Mouse (Mus musculus): ENCODE data around the gene Dscaml1. TPM values are rescaled to one million over a fixed set of nuclear protein-coding genes. Genes with fewer than 3 reads are reported as not detected.

Dscaml1 gene
- polyA plus RNA-seq, 1 experiment from 2014 or later, result 7.0 TPM

DNA sequence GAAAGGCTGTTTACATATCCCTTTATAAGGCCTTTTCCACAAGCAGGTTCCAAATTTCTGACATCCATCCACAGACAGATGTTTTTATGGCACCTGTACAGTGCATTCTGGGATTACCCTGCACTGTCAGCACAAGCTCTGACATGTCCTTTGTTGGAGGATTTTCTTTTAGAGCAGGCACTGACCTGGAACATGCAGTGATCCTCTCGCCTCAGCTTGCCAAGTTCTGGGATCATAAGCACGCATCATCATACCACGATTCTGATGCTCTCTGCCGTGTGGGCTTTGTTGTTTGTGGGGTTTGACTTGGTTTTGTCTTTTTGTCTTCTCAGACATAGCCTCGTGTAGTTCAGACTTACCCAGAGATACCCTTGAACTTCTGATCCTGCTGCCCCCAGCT lies 236.0 kb downstream of the Dscaml1 start:
- Histone ChIP-seq H3K36me3 (replicated peaks) (no peaks in the 10 kb centered on the region), H3K4me1 (peaks cover 64% of the 10 kb centered on the region), H3K4me2 (no peak overlapping the region), H3K4me3 (replicated peaks) (no peak overlapping the region), H3K9me3 (no peaks in the 10 kb centered on the region), H3K27ac (peak overlapping the region; percentile 98), H3K27me3 (no peaks in the 10 kb centered on the region), H3K9ac (peak overlapping the region; percentile 3; the same call in 1 of the 2 replicates)
- WGBS, result 66% methylated on average over 5 of the region's 5 CpGs
- no peak for ATAC-seq (ENCODE audit: low FRiP score)

DNA sequence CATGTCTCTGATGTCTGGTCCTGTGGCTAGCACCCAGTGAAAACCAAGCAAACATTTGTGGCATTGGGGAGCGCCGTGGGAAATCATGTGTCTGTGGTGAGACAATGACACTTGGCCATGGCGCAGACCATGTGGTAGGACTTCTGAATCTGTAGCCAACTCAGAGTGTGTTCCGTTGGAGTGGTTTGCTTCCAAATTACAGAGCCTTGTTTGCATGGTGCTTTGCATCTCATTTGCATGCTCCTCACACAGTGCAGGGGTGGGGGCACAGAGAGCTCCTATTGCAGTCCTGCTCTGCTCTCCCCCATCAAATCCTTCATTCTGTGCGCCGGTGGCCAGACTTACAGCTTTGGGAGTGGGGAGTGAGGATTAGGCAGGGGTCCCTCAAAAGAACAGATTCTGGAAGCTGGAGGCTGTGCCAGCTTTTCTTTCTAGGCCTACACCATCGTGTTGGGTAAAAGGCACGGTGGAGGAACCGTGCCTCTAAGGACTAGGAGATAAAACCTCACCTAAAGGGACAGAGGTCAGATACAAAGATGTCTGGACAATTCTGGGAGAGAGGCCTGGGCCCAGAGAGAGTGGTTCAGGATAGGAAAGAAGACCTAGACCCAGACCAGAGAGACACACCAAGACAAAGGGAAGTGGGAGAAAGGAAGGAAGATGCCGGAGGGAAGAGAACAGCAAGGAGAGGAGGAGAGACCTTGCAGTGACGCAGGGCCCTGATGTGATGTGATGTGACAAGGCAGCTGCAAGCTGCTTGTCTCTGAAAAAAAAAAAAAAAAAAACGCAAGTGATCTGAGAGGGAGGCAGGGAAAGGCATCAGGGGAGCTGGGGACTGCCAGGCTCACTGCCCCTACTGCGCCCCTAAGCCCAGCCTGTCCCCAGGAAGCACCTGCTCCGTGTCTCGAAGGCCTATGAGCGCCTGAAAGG lies 237.2 kb downstream of the Dscaml1 start:
- Histone ChIP-seq H3K36me3 (replicated peaks) (no peaks in the 10 kb centered on the region), H3K27ac (peak overlapping the region; percentile 98), H3K9ac (peak overlapping the region; percentile 27; the same call in 1 of the 2 replicates), H3K4me2 (no peak overlapping the region), H3K4me1 (peaks cover 52% of the 10 kb centered on the region), H3K9me3 (no peaks in the 10 kb centered on the region), H3K4me3 (replicated peaks) (no peak overlapping the region), H3K27me3 (no peaks in the 10 kb centered on the region)
- 34% methylated on average over 15 of the region's 16 CpGs for WGBS
- ATAC-seq (ENCODE audit: low FRiP score), result peak; percentile 84

DNA sequence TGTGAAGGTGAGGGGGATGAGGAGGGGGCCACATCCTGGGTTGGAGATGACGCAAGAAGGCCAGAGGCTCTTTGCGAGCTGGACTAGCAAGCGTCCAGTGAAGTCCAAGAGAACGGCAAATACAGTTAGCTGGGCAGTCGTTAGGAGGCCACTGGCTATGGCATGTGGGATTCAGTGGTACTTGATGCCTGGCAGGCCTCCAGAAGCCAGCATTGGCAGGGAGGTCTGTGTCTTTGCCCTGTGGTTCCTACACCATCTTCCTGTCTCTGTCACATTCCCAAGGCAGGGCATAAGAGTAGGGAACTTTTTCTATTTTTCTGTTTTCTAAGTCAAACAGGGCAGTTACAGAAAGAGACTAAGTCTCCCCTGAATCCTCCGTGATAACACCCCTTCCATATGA lies 237.9 kb downstream of the Dscaml1 start:
- no peak for ATAC-seq (ENCODE audit: low FRiP score)
- Histone ChIP-seq H3K27me3 (no peaks in the 10 kb centered on the region), H3K4me2 (no peak overlapping the region), H3K9ac (peak overlapping the region; percentile 27; the same call in 1 of the 2 replicates), H3K4me3 (replicated peaks) (no peak overlapping the region), H3K9me3 (no peaks in the 10 kb centered on the region), H3K4me1 (peaks cover 51% of the 10 kb centered on the region), H3K27ac (peak overlapping the region; percentile 98), H3K36me3 (replicated peaks) (no peaks in the 10 kb centered on the region)
- 59% methylated on average over 6 of the region's 6 CpGs for WGBS

DNA sequence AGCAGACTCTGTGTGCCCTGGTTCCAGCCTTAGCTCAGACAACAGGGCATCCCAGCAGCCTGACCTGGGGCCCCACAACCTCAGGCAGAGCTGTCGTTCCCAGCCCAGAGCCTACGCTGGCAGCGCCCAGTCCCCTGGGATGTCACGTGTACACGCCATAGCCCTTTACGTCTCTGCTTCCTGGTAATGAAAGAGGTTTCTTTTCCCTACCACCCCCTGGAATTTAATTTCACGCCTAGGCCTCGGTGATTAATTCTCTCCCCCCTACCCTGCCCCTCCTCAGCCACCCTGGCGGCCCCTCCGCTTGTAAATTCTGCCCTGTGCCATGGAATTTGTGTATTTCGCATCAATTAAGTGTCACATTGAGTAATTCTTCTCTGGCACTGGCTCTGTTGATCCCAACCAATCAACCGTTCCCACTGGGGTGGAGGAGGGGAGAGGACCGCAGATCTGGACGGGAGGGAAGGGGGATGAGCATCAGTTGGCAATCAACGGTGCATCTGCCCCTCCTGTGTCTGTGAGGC lies 238.5 kb downstream of the Dscaml1 start:
- Histone ChIP-seq H3K4me1 (peaks cover 51% of the 10 kb centered on the region), H3K4me3 (replicated peaks) (no peak overlapping the region), H3K4me2 (peak overlapping the region; percentile 26), H3K36me3 (replicated peaks) (no peaks in the 10 kb centered on the region), H3K9me3 (no peaks in the 10 kb centered on the region), H3K27me3 (no peaks in the 10 kb centered on the region), H3K27ac (peak overlapping the region; percentile 98), H3K9ac (peak overlapping the region; percentile 27; the same call in 1 of the 2 replicates)
- 14% methylated on average over 15 of the region's 15 CpGs for WGBS
- ATAC-seq (ENCODE audit: low FRiP score), result peak; percentile 73

DNA sequence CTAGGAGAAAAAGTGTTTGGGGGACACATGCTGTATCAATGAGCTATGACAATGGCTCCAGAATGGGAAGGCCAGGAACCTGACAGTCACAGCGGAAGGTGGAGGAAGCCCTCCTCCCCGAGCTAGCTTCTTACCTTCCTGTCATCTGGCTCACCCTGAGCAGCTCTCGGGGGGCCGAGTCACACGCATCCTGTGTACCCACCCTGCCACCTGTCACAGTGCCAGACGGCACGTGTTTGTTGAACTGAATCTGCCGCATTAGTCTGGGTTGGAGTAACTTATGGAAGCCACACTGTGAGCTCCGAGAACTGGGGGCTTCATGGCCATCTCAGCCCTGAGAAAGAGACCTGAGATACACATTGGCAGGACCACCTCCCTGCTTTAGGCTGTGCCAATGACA lies 249.5 kb downstream of the Dscaml1 start:
- Histone ChIP-seq H3K9ac (no peak overlapping the region), H3K4me1 (peaks cover 55% of the 10 kb centered on the region), H3K27ac (peak overlapping the region; percentile 93), H3K4me2 (peak overlapping the region; percentile 30; the same call in 1 of the 2 replicates), H3K4me3 (replicated peaks) (no peak overlapping the region), H3K9me3 (no peaks in the 10 kb centered on the region), H3K27me3 (no peaks in the 10 kb centered on the region), H3K36me3 (replicated peaks) (no peaks in the 10 kb centered on the region)
- no peak for ATAC-seq (ENCODE audit: low FRiP score)
- WGBS, result 82% methylated on average over 9 of the region's 9 CpGs

DNA sequence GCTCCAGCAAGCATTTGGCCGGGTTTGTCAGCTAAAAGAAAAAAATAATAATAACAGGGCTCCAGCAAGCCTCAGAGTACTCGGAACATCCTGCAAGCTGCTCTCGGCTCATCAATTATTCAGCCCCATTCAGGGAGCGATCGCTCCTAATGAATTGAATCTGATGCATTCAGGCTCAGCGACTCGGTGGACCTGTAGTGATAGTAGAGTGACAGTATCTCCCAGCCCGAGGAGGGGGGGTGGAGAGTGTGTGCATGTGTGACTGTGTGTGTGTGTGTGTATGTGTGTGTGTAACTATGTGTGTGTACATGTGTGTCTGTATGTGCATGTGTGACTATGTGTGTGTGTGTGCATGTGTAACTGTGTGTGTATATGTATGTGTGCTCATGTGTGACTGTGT lies 250.2 kb downstream of the Dscaml1 start:
- peak overlapping the region; percentile 30 for H3K4me2 ChIP-seq
- H3K27ac ChIP-seq, result peak overlapping the region; percentile 93
- peak overlapping the region; percentile 36; the same call in 1 of the 2 replicates for H3K9ac ChIP-seq
- H3K27me3 ChIP-seq, result no peaks in the 10 kb centered on the region
- peaks cover 52% of the 10 kb centered on the region for H3K4me1 ChIP-seq
- H3K36me3 ChIP-seq (replicated peaks), result no peaks in the 10 kb centered on the region
- ATAC-seq (ENCODE audit: low FRiP score), result peak; percentile 82
- H3K4me3 ChIP-seq (replicated peaks), result no peak overlapping the region
- WGBS, result 16% methylated on average over 8 of the region's 8 CpGs
- H3K9me3 ChIP-seq, result no peaks in the 10 kb centered on the region

DNA sequence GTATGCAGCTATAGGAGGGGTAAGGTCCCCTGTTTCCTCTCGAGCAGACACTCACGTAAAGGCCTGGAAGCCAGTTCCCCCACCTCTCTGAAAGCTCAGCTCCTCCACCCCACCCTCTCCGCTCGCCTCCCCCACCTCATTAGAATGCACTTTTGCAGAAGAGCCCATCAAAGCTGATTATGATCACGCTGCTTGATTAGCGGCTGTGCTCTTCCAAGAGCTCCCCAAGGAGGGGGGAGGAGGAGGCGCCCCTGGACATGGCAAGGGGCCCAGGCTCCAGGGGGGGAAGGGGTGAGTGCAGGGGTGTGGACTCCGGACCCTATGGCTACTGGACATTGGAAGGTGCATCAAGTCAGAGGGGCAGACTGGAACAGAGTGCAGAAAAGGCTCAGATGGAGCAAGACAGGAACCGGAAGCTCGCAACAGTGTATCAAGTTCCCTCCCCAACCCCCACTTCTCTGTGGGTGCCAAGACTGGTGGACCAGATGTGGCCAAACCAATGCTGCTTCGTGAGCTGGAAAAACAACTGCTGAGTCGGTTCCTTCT lies 250.9 kb downstream of the Dscaml1 start:
- Histone ChIP-seq H3K4me3 (replicated peaks) (no peak overlapping the region), H3K4me1 (peaks cover 51% of the 10 kb centered on the region), H3K27me3 (no peaks in the 10 kb centered on the region), H3K4me2 (peak overlapping the region; percentile 30), H3K27ac (peak overlapping the region; percentile 93), H3K36me3 (replicated peaks) (no peaks in the 10 kb centered on the region), H3K9ac (peak overlapping the region; percentile 36; the same call in 1 of the 2 replicates), H3K9me3 (no peaks in the 10 kb centered on the region)
- peak; percentile 60 for ATAC-seq (ENCODE audit: low FRiP score)
- WGBS, result 18% methylated on average over 12 of the region's 12 CpGs

DNA sequence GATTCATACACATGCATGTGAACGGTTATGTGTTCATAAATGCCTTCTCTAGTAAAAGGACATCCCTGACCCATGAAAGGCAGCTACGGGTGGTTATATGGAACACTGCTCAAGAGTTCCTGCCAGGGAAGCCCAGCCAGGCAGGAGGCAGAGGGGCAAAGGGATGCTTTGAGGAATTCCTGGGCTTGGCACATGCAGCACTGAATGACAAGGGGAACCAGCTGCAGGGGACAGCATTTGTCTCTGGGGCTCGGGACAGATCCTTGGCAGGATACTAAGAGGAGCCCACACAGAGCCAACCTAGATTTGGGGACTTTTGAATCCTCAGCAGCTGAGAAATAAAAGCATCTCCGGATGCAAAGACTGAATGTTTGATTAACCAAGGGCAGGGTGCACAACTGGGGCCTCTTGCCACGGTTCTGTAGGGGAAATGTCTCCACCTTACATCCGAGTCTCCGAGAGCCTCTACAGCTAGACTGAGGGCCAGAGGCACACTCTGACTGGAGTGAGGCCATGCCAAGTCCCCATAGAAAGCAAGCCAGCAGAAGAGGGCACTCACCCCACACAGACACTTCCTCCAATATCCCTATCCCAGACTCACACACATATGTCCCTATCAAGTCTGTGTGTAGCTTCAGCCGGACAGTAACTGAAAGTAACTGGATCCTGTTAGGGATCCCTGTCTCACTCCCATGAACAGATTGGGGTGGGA lies 251.7 kb downstream of the Dscaml1 start:
- no peak for ATAC-seq (ENCODE audit: low FRiP score)
- Histone ChIP-seq H3K4me1 (peaks cover 48% of the 10 kb centered on the region), H3K27me3 (no peaks in the 10 kb centered on the region), H3K4me2 (no peak overlapping the region; the same call in 1 of the 2 replicates), H3K9ac (peak overlapping the region; percentile 29; the same call in 1 of the 2 replicates), H3K4me3 (replicated peaks) (no peak overlapping the region), H3K36me3 (replicated peaks) (no peaks in the 10 kb centered on the region), H3K9me3 (no peaks in the 10 kb centered on the region), H3K27ac (peak overlapping the region; percentile 93)
- 68% methylated on average over 8 of the region's 8 CpGs for WGBS

DNA sequence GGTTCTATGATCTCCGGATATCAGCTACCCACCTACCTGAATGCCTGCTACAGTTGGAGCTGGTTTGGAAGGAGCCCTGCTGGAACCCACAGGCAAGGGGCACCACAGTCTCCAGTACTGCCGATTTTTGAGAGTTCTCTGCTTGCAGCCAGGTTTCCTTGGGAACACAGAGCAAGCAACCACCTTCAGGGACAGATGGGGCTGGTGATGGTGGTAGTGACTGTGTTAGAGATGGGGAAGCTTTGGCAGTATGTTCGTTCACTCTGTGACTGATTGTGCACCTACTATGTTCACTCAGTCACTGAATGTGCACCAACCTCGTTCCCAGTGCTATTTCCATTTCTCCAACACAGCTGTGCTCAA lies 252.2 kb downstream of the Dscaml1 start:
- 80% methylated on average over 4 of the region's 4 CpGs for WGBS
- no peaks in the 10 kb centered on the region for H3K9me3 ChIP-seq
- peaks cover 48% of the 10 kb centered on the region for H3K4me1 ChIP-seq
- H3K4me2 ChIP-seq, result no peak overlapping the region; the same call in 1 of the 2 replicates
- no peak for ATAC-seq (ENCODE audit: low FRiP score)
- no peaks in the 10 kb centered on the region for H3K36me3 ChIP-seq (replicated peaks)
- no peaks in the 10 kb centered on the region for H3K27me3 ChIP-seq
- peak overlapping the region; percentile 93 for H3K27ac ChIP-seq
- H3K4me3 ChIP-seq (replicated peaks), result no peak overlapping the region
- H3K9ac ChIP-seq, result no peak overlapping the region

DNA sequence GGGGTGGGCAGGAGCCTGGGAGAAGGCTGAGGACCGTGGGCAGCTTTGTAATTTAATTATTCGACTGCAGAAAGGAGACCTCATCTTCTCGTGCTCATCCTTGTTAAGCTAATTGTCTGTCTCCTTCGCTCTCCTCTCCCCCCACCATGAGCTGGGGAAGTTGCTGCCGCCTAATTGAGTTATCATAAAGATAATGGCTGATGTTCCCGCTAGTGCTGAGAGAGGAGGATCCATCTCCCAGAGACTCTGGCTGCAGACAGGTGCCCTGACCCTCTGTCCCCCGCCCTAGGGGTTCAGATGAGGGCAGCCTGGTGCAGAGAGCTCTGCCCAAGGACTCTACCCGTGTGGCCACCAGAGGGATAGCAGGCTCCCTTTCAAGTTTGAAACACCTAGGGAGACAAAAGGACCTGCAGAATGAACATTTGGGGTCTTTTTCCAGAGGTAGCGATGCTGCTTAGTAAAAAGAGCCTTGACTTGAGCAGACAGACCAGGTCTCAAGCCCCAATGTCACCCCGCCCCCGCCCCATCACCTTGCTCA lies 256.1 kb downstream of the Dscaml1 start:
- Histone ChIP-seq H3K4me1 (peaks cover 22% of the 10 kb centered on the region), H3K9me3 (no peaks in the 10 kb centered on the region), H3K27ac (peak overlapping the region; percentile 46; the same call in 1 of the 2 replicates), H3K4me2 (no peak overlapping the region), H3K4me3 (replicated peaks) (no peak overlapping the region), H3K9ac (no peak overlapping the region), H3K36me3 (replicated peaks) (no peaks in the 10 kb centered on the region), H3K27me3 (no peaks in the 10 kb centered on the region)
- no peak for ATAC-seq (ENCODE audit: low FRiP score)
- WGBS, result 51% methylated on average over 11 of the region's 11 CpGs

DNA sequence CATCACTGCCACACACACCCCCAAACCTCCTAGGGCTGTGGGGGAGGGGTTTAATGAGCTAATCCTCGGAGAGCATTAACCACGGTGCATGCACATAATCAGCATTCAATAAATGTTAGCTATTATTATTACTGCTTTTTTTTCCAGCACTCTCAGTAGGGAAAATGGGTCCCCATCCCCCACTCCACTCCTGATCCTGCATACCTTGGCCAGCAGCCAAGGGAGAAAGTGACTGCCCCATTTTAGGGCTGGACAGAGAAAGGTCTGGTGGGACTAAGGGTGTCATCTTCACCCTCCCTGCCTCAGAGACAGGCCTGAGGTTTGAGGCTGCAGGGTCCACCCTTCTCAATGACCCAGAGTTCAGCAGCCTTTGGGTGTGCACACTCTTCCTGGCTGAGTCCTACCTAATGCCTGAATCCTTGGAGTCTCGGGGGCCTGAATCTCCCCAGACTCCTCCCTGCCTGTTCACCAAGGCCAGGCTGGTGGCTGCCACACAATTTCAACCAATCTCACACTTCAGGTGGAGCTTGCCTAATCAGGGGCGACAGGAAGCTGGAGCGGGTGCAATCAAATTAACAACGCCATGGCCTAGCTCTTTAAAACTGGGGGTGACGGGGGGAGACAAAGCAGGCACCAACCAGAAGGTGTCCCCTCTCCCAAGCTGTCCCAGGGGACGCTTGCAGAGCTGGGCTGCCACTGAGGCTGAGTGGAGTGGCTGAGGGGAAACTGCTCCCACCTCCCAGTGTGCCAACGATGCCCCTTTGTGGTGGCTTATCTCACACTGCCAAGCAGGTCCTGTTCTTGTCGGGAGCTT lies 267.2 kb downstream of the Dscaml1 start:
- Histone ChIP-seq H3K4me1 (peaks cover 64% of the 10 kb centered on the region), H3K9me3 (no peaks in the 10 kb centered on the region), H3K27me3 (no peaks in the 10 kb centered on the region), H3K9ac (peak overlapping the region; percentile 25; the same call in 1 of the 2 replicates), H3K4me3 (replicated peaks) (no peak overlapping the region), H3K36me3 (replicated peaks) (no peaks in the 10 kb centered on the region), H3K27ac (peak overlapping the region; percentile 90), H3K4me2 (no peak overlapping the region)
- peak; percentile 71 for ATAC-seq (ENCODE audit: low FRiP score)
- WGBS, result 18% methylated on average over 10 of the region's 10 CpGs
